Mouse (Mus musculus) brain, embryonic 14.5 days (tissue): Measurements from ENCODE around the gene Hdac6.

ENCODE experiments used
- CTCF ChIP-seq: fragments of 200-500 bp; IDR thresholded peaks from 2 replicates; pipeline ENCODE4 v1.5.1; 2012; ENCODE audit warnings: inconsistent platforms, mild to moderate bottlenecking, moderate library complexity, borderline replicate concordance; ENCODE audit not compliant: insufficient read depth, insufficient read length; ENCODE audit errors: extremely low read depth
- POLR2A ChIP-seq: fragments of 200-500 bp; IDR thresholded peaks from 2 replicates; pipeline ENCODE4 v1.6.1; 2012; ENCODE audit warnings: mild to moderate bottlenecking, inconsistent platforms, borderline replicate concordance; ENCODE audit not compliant: poor library complexity, insufficient read depth, insufficient read length, severe bottlenecking; ENCODE audit errors: extremely low read depth

- TF ChIP-seq POLR2A (no peak), CTCF (no peak)
These were observed 18.5 kb upstream of the Hdac6 start for GRCm38 (mm10) chrX:7966161-7966560.
